Mouse (Mus musculus): ENCODE data around the gene Pdlim3. TPM values are rescaled to one million over a fixed set of nuclear protein-coding genes. Genes with fewer than 3 reads are reported as not detected.
"Not testable (repeated sequence)": the region's sequence is repeated elsewhere in the genome, so short reads cannot be mapped to it uniquely, and the experiment has no call there.

Gene Pdlim3
- total RNA-seq (2015; ENCODE audit: low replicate concordance) = not detected in 2 replicates
- total RNA-seq (2017; ENCODE audit: low replicate concordance) = 0.26 TPM in 1 of 2 replicates, not detected in the other

DNA sequence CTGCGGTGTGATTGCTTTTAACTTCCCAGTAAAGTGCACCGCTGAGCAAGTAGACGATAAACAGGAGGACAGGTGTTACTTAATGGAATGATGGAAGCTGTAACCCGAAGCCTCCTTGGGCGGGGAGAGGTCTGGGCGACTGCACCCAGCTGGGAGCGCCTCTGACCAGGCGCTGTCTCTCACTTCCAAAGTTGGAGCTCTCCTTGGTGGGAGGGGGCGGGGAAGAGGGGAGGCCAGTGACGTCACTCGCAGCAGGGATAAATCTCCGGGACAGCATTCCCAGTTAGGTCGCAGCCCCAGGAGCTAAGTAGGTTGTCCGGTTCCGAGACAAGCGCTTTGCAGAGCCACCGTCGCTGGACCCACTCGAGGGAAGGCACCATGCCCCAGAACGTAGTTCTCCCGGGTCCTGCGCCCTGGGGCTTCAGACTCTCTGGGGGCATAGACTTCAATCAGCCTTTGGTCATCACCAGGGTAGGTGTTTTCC, at the start of gene Pdlim3:
Pdlim3 (plus strand) TSS at position 260 of the 484 bp plus-strand sequence.
- ATAC-seq (replicated peaks; ENCODE audit: low FRiP score, poor library complexity, severe bottlenecking) = no peak

- ATAC-seq (replicated peaks; ENCODE audit: low FRiP score, poor library complexity, severe bottlenecking) = no peak
Observed at GRCm38 (mm10) chr8:45843306-45843705, 42.0 kb upstream of the Pdlim3 start.

- ATAC-seq (replicated peaks; ENCODE audit: low FRiP score, poor library complexity, severe bottlenecking) = no peak
Observed at GRCm38 (mm10) chr8:45844097-45844885, 41.0 kb upstream of the Pdlim3 start.

GRCm38 (mm10) chr8:45844911-45845481, 40.3 kb upstream of the Pdlim3 start:
- no peak for ATAC-seq (replicated peaks; ENCODE audit: low FRiP score, poor library complexity, severe bottlenecking)

GRCm38 (mm10) chr8:45845906-45846305, 39.4 kb upstream of the Pdlim3 start:
- ATAC-seq (replicated peaks; ENCODE audit: low FRiP score, poor library complexity, severe bottlenecking) = no peak

DNA sequence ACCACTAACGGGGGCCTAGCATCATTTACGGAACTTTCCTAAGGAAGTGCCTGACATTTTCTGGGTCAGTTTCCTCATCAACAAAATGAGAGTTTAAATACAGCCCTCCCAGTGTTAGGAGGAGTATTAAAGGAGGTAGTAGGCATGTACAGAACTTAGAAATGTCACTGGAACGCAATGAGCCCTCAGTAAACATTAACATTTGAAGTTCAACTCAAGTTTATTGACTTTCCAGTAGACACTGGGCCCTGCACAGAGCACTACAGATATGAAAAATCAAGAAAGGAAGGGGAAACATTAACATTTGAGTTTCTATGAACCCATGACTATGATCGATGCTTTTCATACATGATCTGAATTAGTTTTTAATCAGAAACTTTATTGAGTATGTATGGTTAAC, 30.1 kb upstream of the Pdlim3 start:
- no peak for ATAC-seq (replicated peaks; ENCODE audit: low FRiP score, poor library complexity, severe bottlenecking)

DNA sequence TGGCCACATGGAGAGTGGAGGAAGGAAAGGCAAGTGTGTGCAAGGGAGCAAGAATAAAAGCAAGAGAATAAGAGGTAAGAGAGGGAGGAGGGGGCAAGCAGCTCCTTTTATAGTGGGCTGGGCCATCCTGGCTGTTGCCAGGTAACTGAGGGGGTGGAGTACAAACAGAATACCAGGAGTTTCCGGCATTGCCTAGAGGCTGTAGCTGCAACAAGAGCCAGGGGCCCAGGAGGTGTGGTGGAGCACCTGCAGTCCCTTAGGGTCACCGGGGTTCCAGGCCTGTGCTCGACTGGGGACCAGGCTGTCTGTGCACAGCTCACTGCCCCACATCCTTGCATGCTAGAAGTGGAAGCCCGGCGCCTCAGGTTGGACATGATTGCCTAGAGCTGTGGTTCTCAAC, 27.5 kb upstream of the Pdlim3 start:
- ATAC-seq (replicated peaks; ENCODE audit: low FRiP score, poor library complexity, severe bottlenecking) = no peak

GRCm38 (mm10) chr8:45858391-45858790, 26.9 kb upstream of the Pdlim3 start:
- no peak for ATAC-seq (replicated peaks; ENCODE audit: low FRiP score, poor library complexity, severe bottlenecking)

- not testable (repeated sequence) for ATAC-seq (replicated peaks; ENCODE audit: low FRiP score, poor library complexity, severe bottlenecking)
Observed at GRCm38 (mm10) chr8:45871587-45871986, 13.7 kb upstream of the Pdlim3 start.

- no peak for ATAC-seq (replicated peaks; ENCODE audit: low FRiP score, poor library complexity, severe bottlenecking)
Observed at GRCm38 (mm10) chr8:45872077-45872476, 13.2 kb upstream of the Pdlim3 start.

- no peak for ATAC-seq (replicated peaks; ENCODE audit: low FRiP score, poor library complexity, severe bottlenecking)
Observed at GRCm38 (mm10) chr8:45874945-45875626, 10.2 kb upstream of the Pdlim3 start.

DNA sequence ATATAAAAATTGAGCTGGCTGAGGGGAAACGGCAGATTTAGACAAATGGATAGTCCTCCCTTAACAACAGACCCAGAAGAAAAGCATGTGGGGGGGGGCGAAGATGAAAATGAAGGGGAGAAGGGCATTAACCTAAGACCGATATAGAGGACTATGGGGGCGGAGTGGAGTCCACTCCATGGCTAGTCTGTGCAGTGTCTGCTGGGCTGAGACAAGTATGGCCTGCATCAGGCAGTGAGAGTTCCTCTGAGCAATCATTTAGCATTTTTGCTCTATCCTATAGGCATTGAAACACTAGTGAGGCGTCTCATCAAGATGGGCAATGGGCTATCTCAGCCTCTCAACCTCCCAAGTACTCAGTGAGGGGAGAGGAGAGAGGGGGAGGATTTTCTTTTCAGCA, 8.9 kb upstream of the Pdlim3 start:
- no peak for ATAC-seq (replicated peaks; ENCODE audit: low FRiP score, poor library complexity, severe bottlenecking)

- no peak for ATAC-seq (replicated peaks; ENCODE audit: low FRiP score, poor library complexity, severe bottlenecking)
Observed at GRCm38 (mm10) chr8:45877680-45878079, 7.6 kb upstream of the Pdlim3 start.

DNA sequence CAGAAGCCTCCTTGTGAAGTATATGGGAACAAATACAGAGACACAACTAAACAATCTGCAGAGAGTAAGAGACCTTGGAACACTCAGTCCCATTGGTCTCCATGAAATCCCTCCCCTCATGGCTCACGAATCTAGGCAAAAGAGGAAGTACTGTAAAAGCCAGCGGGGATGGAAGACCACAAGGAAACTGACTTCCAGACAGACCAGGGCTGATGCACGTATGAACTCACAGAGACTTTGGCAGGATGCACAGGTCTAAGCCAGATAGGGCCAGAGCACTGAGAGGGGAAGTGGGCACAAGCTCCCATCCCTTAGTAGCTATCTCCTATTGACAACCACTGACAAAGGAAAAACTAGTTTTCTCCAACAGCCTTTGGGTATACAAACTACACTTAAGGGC, 4.8 kb upstream of the Pdlim3 start:
- ATAC-seq (replicated peaks; ENCODE audit: low FRiP score, poor library complexity, severe bottlenecking) = no peak

- no peak for ATAC-seq (replicated peaks; ENCODE audit: low FRiP score, poor library complexity, severe bottlenecking)
Observed at GRCm38 (mm10) chr8:45881726-45882125, 3.5 kb upstream of the Pdlim3 start.

DNA sequence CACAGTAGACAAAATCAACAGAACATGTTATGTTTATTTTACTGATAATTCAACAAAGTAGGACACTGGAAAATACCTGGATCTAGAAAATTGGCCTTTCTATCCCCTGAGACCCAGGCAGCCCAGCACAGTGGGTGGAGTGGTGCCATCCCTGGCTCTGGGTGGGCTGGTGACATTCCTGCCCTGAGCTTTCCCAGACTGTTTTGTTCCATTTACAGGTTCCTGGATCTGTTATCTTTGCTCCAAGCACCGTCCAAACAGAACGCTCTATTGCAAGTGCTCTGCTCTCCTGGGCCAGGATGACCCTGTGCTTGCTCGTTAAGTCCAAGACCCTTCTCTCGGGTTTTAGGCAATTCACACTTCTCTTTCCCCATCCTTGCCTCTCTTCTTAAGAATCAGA, 1.5 kb upstream of the Pdlim3 start:
- ATAC-seq (replicated peaks; ENCODE audit: low FRiP score, poor library complexity, severe bottlenecking) = no peak

- no peak for ATAC-seq (replicated peaks; ENCODE audit: low FRiP score, poor library complexity, severe bottlenecking)
Observed at GRCm38 (mm10) chr8:45884552-45884951, 709 bp upstream of the Pdlim3 start.

DNA sequence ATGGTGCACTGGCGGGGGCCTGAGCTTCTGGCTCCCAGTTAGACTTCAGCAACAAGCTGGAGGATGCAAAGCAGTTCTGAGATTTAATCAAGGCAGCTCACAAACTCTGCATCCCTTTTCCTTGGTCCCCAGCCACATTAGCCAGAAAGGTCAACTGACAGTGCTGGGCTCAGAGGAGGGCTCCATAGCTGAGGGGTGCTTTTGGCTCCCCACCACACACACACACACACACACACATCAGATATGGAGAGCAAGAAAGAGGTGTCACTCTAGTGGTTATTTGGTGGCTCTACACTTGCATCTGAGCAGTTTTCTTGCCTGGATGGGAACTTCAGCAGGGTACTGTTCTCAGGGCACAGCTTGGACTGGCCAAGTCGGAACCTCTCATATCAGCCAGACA, 514 bp downstream of the Pdlim3 start:
- ATAC-seq (replicated peaks; ENCODE audit: low FRiP score, poor library complexity, severe bottlenecking) = no peak

GRCm38 (mm10) chr8:45889737-45890136, 4.5 kb downstream of the Pdlim3 start:
- no peak for ATAC-seq (replicated peaks; ENCODE audit: low FRiP score, poor library complexity, severe bottlenecking)

DNA sequence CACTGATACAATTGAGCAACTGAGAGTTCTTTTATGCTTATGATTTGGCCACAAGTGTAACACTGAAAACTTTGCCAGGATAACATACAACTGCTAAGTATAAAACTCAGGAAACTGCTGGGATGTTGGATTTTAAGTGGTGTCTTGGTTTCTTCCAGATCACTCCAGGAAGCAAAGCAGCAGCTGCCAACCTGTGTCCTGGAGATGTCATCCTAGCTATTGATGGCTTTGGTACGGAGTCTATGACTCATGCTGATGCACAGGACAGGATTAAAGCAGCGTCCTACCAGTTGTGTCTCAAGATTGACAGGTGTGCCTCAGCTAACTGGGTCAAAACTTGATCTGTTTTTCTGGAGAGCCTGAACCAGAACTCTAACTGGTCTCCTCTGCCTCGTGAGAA, 11.3 kb downstream of the Pdlim3 start:
- no peak for ATAC-seq (replicated peaks; ENCODE audit: low FRiP score, poor library complexity, severe bottlenecking)

DNA sequence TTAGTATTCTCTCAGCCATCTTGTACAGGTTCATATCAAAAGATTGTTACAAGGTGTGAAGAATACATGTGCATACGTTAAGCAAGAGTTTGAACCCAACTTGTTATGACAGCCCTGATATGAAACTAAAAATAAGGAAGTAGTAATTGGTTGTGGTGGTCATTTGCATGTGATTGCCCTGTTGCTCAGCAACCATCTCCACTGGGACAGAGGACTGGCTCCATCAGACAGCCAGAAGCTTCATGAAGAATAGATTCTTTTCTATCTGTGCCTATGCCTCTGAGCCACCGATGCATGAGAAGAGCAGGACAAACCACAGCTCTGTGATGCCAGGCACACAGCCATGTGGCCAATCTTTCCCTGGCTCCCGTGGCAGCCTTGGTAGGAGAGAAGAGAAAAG, 14.5 kb downstream of the Pdlim3 start:
- ATAC-seq (replicated peaks; ENCODE audit: low FRiP score, poor library complexity, severe bottlenecking) = no peak
